8 mouse cellular contexts compared by ENCODE assay signal in genomic region chr13:54955695-54956471, GRCm38 (mm10). TPM values are rescaled to one million over a fixed set of nuclear protein-coding genes. Genes with fewer than 3 reads are reported as not detected.
DNase-seq lines count a peak whose midpoint lies in the region; ATAC-seq and TF ChIP-seq lines count a peak whose summit lies in the region.

No protein-coding gene starts in this region.

- no peak overlapping the region for H3K9ac ChIP-seq in heart, postnatal 0 days (replicated peaks; ENCODE audit: low read depth, low read length)
- peak overlapping the region; percentile 55 for H3K9ac ChIP-seq in stomach, postnatal 0 days (ENCODE audit: low read length)

- peak overlapping the region; percentile 48 for H3K4me3 ChIP-seq in heart, postnatal 0 days (ENCODE audit: low read depth, low read length)
- peak overlapping the region; percentile 67 for H3K4me3 ChIP-seq in limb, embryonic 10.5 days
- H3K4me3 ChIP-seq in stomach, postnatal 0 days (ENCODE audit: low read depth, low read length): peak overlapping the region; percentile 48

- no peaks in the 10 kb centered on the region for H3K36me3 ChIP-seq in heart, postnatal 0 days (replicated peaks; ENCODE audit: control insufficient read depth, insufficient read depth, low read length)
- no peaks in the 10 kb centered on the region for H3K36me3 ChIP-seq in limb, embryonic 10.5 days
- no peaks in the 10 kb centered on the region for H3K36me3 ChIP-seq in stomach, postnatal 0 days (ENCODE audit: control insufficient read depth, insufficient read depth, low read length)

- TF ChIP-seq EP300 in heart, postnatal 0 days (IDR thresholded peaks at IDR 0.05; ENCODE audit: low read depth): no peak
- no peak for TF ChIP-seq EP300 in stomach, postnatal 0 days (optimal IDR thresholded peaks at IDR 0.05)

- ATAC-seq in heart, postnatal 0 days (ENCODE audit: insufficient read depth, low read depth): peak; percentile 51; the same call in 1 of the 2 replicates
- ATAC-seq in megakaryocyte-erythroid progenitor cell, adult 5-6 weeks (replicated peaks; ENCODE audit: low FRiP score, low TSS enrichment, poor library complexity, severe bottlenecking): 0 out of 2 replicates have a peak, but pooled peaks have one; percentile 48
- ATAC-seq in stomach, postnatal 0 days (ENCODE audit: low FRiP score, low TSS enrichment): peak; percentile 25; the same call in 1 of the 2 replicates

- DNase-seq in urinary bladder, adult 18-20 months (ENCODE audit: low spot score in 2 of 2): peak; percentile 16 to 24
- no peak for DNase-seq in urinary bladder, postnatal 10 days (ENCODE audit: low spot score)
- peak; percentile 77 for DNase-seq in embryo, embryonic 9.5 days (ENCODE audit: extremely low spot score)
- DNase-seq in heart, postnatal 0 days (ENCODE audit: low spot score): no peak
- peak; percentile 77 for DNase-seq in limb, embryonic 10.5 days (ENCODE audit: low spot score)
- peak; percentile 52 for DNase-seq in stomach, postnatal 0 days (ENCODE audit: low spot score)
- DNase-seq in spleen, postnatal 4 days (ENCODE audit: low spot score in 2 of 2): no peak

- no peaks in the 10 kb centered on the region for H3K9me3 ChIP-seq in heart, postnatal 0 days (replicated peaks; ENCODE audit: control insufficient read depth, low read length)
- H3K9me3 ChIP-seq in limb, embryonic 10.5 days (replicated peaks): no peaks in the 10 kb centered on the region
- no peaks in the 10 kb centered on the region for H3K9me3 ChIP-seq in stomach, postnatal 0 days (ENCODE audit: control insufficient read depth, low read length)

- peaks cover 6% of the 10 kb centered on the region; the same call in 1 of the 2 replicates for H3K4me1 ChIP-seq in heart, postnatal 0 days (ENCODE audit: control insufficient read depth, insufficient read depth)
- peaks cover 36% of the 10 kb centered on the region for H3K4me1 ChIP-seq in limb, embryonic 10.5 days
- H3K4me1 ChIP-seq in stomach, postnatal 0 days (replicated peaks; ENCODE audit: control insufficient read depth, insufficient read depth): no peaks in the 10 kb centered on the region

- peak overlapping the region; percentile 75 for H3K4me2 ChIP-seq in heart, postnatal 0 days (ENCODE audit: low read depth, low read length)
- H3K4me2 ChIP-seq in stomach, postnatal 0 days (replicated peaks; ENCODE audit: low read depth): peak overlapping the region; percentile 90

- no peak overlapping the region for H3K27ac ChIP-seq in heart, postnatal 0 days (ENCODE audit: low read depth)
- peak overlapping the region; percentile 86 for H3K27ac ChIP-seq in limb, embryonic 10.5 days
- H3K27ac ChIP-seq in stomach, postnatal 0 days (replicated peaks): no peak overlapping the region

- H3K27me3 ChIP-seq in heart, postnatal 0 days (ENCODE audit: control insufficient read depth, insufficient read depth, low read length): peaks cover 69% of the 10 kb centered on the region
- H3K27me3 ChIP-seq in limb, embryonic 10.5 days (ENCODE audit: low read depth, poor library complexity, severe bottlenecking): peaks cover 89% of the 10 kb centered on the region
- no peaks in the 10 kb centered on the region for H3K27me3 ChIP-seq in stomach, postnatal 0 days (ENCODE audit: control insufficient read depth, insufficient read depth, low read length)

- 1% methylated on average over 58 of the region's 61 CpGs for WGBS in heart, postnatal 0 days
- WGBS in limb, embryonic 10.5 days: under 1% methylated on average over 60 of the region's 61 CpGs
- WGBS in stomach, postnatal 0 days: under 1% methylated on average over 56 of the region's 61 CpGs

- no peak for TF ChIP-seq CTCF in heart, postnatal 0 days (IDR thresholded peaks at IDR 0.05; ENCODE audit: low read depth)
- no peak for TF ChIP-seq CTCF in stomach, postnatal 0 days (IDR thresholded peaks at IDR 0.05; ENCODE audit: low read depth)

RNA-seq across cellular contexts. Expression of gene Unc5a, which starts 6.7 kb away (rescaled TPM):
- 3.7 and 5.5 TPM in 2 replicates for total RNA-seq in heart, postnatal 0 days (2014; rRNA removed; ENCODE audit: low replicate concordance)
- 0.70 and 0.88 TPM in 2 replicates for polyA plus RNA-seq in heart, postnatal 0 days (2015; fragmentation: Nextera tagmentation; extraction: Ambion mirVana)
- polyA plus RNA-seq in limb, embryonic 10.5 days (2016; fragmentation: Nextera tagmentation; extraction: Ambion mirVana): 1.3 and 1.6 TPM in 2 replicates
- total RNA-seq in megakaryocyte-erythroid progenitor cell, adult 5-6 weeks (2014; fragmentation: Nextera tagmentation): 0.04 TPM in 1 of 2 replicates, not detected in the other
- total RNA-seq in megakaryocyte-erythroid progenitor cell, adult 5-6 weeks (2017): 0.27 TPM in 1 of 2 replicates, not detected in the other
- polyA plus RNA-seq in stomach, postnatal 0 days (2015; fragmentation: Nextera tagmentation; extraction: Ambion mirVana): 0.89 and 1.4 TPM in 2 replicates

Comparison
In these comparisons a context has a peak if more than half of its experiments do, and no peak if none do; other contexts are left out.
1. DNase-seq: peak in urinary bladder, adult 18-20 months (2 of 2), embryo, embryonic 9.5 days (single experiment), limb, embryonic 10.5 days (single experiment) and stomach, postnatal 0 days (single experiment); none in urinary bladder, postnatal 10 days (single experiment), heart, postnatal 0 days (single experiment) and spleen, postnatal 4 days (0 of 2).
2. Peak in every context shown above with its lines, with median percentiles within 50 percentile points of each other: ATAC-seq and H3K4me3 ChIP-seq.